Mouse (Mus musculus): ENCODE measurements around the gene Crtap. TPM values are rescaled to one million over a fixed set of nuclear protein-coding genes. Genes with fewer than 3 reads are reported as not detected.

Crtap gene
- total and polyA plus RNA-seq, 2 experiments from 2014 or later = 22.7 to 34.2 TPM

DNA sequence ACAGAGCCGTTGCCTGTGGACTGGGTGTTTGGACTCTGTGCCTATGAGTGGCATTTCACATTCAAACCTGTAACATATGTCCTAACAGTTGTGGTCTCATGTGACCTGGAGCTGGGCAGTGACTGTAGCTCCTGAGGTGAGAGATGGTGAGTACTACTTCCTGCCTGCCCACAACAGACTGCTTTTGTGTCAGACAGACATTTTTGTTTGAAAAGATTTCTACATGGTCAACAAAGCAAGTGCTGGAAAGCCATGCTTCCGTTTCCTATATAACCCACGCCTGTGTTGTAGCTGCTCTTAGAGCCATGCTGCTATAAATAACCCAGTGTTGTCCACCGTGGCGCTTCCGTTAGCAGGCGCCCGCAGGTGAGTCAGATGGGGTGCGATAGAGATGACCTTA is 21.9 kb upstream of the Crtap start:
- H3K27ac ChIP-seq = no peak overlapping the region
- DNase-seq (ENCODE audit: low spot score) = no peak
- WGBS = 93% methylated on average over 9 of the region's 9 CpGs
- H3K36me3 ChIP-seq (ENCODE audit: insufficient read depth, low read length) = peaks cover 6% of the 10 kb centered on the region; the same call in 1 of the 2 replicates
- no peaks in the 10 kb centered on the region for H3K4me1 ChIP-seq (ENCODE audit: insufficient read depth, low read length)
- no peaks in the 10 kb centered on the region for H3K27me3 ChIP-seq (ENCODE audit: insufficient read depth, low read length)
- TF ChIP-seq CTCF (IDR thresholded peaks at IDR 0.05; ENCODE audit: low read depth) = no peak
- ATAC-seq = no peak
- H3K4me3 ChIP-seq (ENCODE audit: low read length) = no peak overlapping the region
- no peak overlapping the region for H3K4me2 ChIP-seq (ENCODE audit: low read depth, low read length)
- H3K9ac ChIP-seq (replicated peaks; ENCODE audit: low read length) = no peak overlapping the region
- H3K9me3 ChIP-seq (ENCODE audit: low read length) = no peaks in the 10 kb centered on the region

DNA sequence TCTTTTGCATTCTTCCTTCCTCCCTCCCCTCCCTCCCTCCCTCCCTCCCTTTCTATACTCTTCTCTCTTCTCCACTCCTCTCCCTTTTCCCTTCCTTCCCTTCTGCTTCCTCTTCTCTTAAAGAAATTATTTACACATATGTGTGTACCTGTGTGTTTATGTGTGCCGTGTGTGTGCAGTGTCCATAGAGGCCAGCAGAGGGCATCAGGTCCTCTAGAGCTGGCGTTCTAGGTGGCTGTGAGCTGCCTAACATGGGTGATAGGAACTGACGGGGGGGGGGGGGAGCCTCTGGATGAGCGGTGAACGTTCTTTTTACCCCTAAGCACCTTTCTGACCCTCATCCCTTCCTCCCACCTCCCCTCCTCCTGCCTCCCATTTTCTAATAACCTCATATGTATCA is 20.8 kb upstream of the Crtap start:
- no peak overlapping the region for H3K4me3 ChIP-seq (ENCODE audit: low read length)
- ATAC-seq (no peak), DNase-seq (ENCODE audit: low spot score) (no peak)
- WGBS = 95% methylated on average over 5 of the region's 5 CpGs
- H3K4me1 ChIP-seq (ENCODE audit: insufficient read depth, low read length) = no peaks in the 10 kb centered on the region
- no peak for TF ChIP-seq CTCF (IDR thresholded peaks at IDR 0.05; ENCODE audit: low read depth)
- H3K4me2 ChIP-seq (ENCODE audit: low read depth, low read length) = no peak overlapping the region
- no peaks in the 10 kb centered on the region for H3K27me3 ChIP-seq (ENCODE audit: insufficient read depth, low read length)
- H3K9ac ChIP-seq (replicated peaks; ENCODE audit: low read length) = no peak overlapping the region
- H3K9me3 ChIP-seq (ENCODE audit: low read length) = no peaks in the 10 kb centered on the region
- H3K27ac ChIP-seq = no peak overlapping the region
- peaks cover 6% of the 10 kb centered on the region; the same call in 1 of the 2 replicates for H3K36me3 ChIP-seq (ENCODE audit: insufficient read depth, low read length)

DNA sequence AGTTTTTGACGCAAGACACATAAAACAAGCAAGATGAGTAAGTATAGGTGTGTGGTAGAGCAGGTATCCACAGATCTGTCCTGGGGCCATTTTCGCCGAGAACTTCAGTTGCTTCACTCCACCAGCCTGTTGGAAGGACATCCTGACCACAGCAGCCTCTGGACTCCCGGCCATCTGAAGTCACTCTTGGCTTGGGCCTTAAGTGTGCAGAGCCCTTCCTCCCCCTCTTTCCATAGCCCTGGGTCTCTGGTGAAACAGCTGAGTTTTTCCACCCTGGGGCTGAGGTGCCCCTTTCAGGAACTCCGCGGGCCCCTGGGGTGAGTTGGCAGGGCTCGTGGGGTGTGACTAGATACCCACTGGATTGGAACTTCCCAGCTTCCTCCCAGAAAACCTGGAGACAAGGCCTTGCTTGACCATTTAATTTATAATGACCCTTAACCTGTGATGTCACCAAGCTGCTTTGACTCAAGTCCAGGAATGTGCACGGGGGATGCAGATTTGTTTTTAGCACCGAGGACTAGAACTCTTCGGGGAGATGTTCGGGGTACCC is 19.9 kb upstream of the Crtap start:
- Histone ChIP-seq H3K27ac (no peak overlapping the region), H3K4me2 (ENCODE audit: low read depth, low read length) (no peak overlapping the region), H3K4me3 (ENCODE audit: low read length) (no peak overlapping the region), H3K27me3 (ENCODE audit: insufficient read depth, low read length) (no peaks in the 10 kb centered on the region), H3K36me3 (ENCODE audit: insufficient read depth, low read length) (peaks cover 6% of the 10 kb centered on the region; the same call in 1 of the 2 replicates), H3K4me1 (ENCODE audit: insufficient read depth, low read length) (no peaks in the 10 kb centered on the region), H3K9me3 (ENCODE audit: low read length) (no peaks in the 10 kb centered on the region), H3K9ac (replicated peaks; ENCODE audit: low read length) (no peak overlapping the region)
- ATAC-seq (no peak), DNase-seq (ENCODE audit: low spot score) (no peak)
- TF ChIP-seq CTCF (IDR thresholded peaks at IDR 0.05; ENCODE audit: low read depth) = no peak
- WGBS = 95% methylated on average over 11 of the region's 11 CpGs

DNA sequence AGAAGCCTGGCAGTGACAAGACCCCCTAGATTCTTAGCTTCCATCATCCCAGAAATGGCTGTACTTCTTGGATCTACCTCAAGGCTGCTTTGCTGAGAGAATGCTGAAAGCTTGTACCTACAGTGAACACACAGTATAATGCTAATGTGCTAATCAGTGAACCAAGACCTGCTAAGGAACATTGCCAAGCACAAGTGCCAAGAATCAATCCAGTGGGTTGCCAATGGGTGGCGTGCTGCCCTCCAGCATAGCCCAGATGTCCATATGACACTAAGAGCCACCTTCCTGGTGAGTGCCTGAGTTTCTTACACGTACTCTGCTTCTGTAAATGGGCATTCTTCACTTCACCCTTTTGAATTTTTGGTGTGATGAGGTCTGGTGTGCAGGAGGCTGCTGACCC is 17.2 kb upstream of the Crtap start:
- no peak; the same call in 1 of the 2 replicates for TF ChIP-seq CTCF (IDR thresholded peaks at IDR 0.05; ENCODE audit: low read depth)
- 40% methylated on average over 2 of the region's 2 CpGs for WGBS
- Histone ChIP-seq H3K27me3 (ENCODE audit: insufficient read depth, low read length) (no peaks in the 10 kb centered on the region), H3K4me3 (ENCODE audit: low read length) (no peak overlapping the region), H3K4me1 (ENCODE audit: insufficient read depth, low read length) (no peaks in the 10 kb centered on the region), H3K27ac (no peak overlapping the region), H3K36me3 (ENCODE audit: insufficient read depth, low read length) (peaks cover 11% of the 10 kb centered on the region; the same call in 1 of the 2 replicates), H3K9ac (replicated peaks; ENCODE audit: low read length) (no peak overlapping the region), H3K9me3 (ENCODE audit: low read length) (no peaks in the 10 kb centered on the region), H3K4me2 (ENCODE audit: low read depth, low read length) (no peak overlapping the region)
- DNase-seq (ENCODE audit: low spot score) (peak; percentile 33), ATAC-seq (0 out of 2 replicates have a peak, but pooled peaks have one; percentile 38)

DNA sequence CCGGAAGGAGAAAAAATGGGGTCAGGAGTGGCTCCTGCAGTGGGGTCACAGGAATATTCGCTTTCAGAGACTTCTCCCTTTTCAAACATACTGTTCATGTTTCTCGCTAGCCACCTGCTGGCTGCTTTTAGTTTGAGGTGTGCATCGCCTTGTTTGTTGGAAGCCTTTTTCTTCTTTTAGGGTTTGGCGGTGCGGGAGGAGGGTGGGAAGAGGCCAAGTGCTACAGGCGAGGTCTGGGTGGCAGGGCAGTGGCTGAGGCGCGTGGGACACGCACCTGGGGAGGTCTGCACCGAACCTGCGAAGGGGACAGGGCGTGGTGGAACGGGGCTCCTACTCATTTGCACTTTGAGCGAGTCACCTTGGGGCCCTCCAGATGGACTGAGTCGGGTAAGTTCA is 11.2 kb upstream of the Crtap start:
- ATAC-seq (no peak), DNase-seq (ENCODE audit: low spot score) (peak; percentile 56)
- WGBS = 5% methylated on average over 16 of the region's 16 CpGs
- H3K27me3 ChIP-seq (ENCODE audit: insufficient read depth, low read length) = no peaks in the 10 kb centered on the region
- H3K4me2 ChIP-seq (ENCODE audit: low read depth, low read length) = peak overlapping the region; percentile 80
- peak overlapping the region; percentile 94 for H3K27ac ChIP-seq
- peak overlapping the region; percentile 82 for H3K9ac ChIP-seq (replicated peaks; ENCODE audit: low read length)
- H3K4me1 ChIP-seq (ENCODE audit: insufficient read depth, low read length) = peaks cover 8% of the 10 kb centered on the region
- no peaks in the 10 kb centered on the region for H3K9me3 ChIP-seq (ENCODE audit: low read length)
- H3K36me3 ChIP-seq (ENCODE audit: insufficient read depth, low read length) = 0 out of 2 replicates have a peak, but pooled peaks cover 5% of the 10 kb centered on the region
- TF ChIP-seq CTCF (IDR thresholded peaks at IDR 0.05; ENCODE audit: low read depth) = peak; percentile 58
- H3K4me3 ChIP-seq (ENCODE audit: low read length) = peak overlapping the region; percentile 88

DNA sequence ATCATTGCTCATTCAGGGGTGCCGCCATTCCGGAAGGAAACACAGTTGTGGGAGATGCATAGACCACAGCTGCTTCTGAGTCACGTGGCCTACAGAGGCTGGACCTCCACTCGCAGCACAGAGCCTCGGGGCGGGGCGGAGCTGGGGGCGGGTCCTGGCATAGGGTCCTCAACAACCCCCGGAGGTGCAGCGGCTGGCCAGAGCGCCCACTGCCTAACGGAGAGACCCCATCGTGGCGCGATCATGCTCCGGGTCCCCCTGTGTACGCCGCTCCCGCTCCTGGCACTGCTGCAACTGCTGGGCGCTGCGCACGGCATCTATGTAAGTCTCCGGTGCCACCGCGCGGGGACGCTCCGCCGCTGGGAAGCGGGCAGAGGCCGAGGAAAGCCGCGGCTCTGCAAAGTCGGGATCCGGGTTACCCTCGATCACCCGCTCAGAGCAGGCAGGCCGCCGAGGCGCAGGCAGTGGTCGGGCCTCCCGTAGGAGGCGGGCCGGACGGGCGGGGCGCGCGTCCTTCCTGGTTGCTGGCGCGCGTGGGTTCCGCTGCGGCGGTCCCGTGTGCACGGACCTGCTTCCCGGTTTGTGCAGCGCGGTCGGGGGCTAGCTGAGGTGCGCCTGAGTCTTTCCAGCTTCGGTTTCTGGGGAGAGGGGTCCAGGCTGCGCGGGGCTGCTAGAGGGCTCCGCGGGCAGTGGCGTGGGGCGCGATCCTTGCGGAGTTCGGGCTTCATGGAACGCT is 10.6 kb upstream of the Crtap start, which contains the start of the genes Glb1 and Tmppe:
Gene Glb1, plus strand, starts transcription at position 128 of the 736 bp plus-strand sequence.
Gene Tmppe, plus strand, starts transcription at position 157 of the 736 bp plus-strand sequence.
- TF ChIP-seq CTCF (IDR thresholded peaks at IDR 0.05; ENCODE audit: low read depth) = peak; percentile 58
- WGBS = under 1% methylated on average over 68 of the region's 73 CpGs

More for the DNA sequence above, 10.6 kb upstream of the Crtap start, which contains the start of the genes Glb1 and Tmppe:
- peaks cover 8% of the 10 kb centered on the region for H3K4me1 ChIP-seq (ENCODE audit: insufficient read depth, low read length)
- peak; percentile 89 for DNase-seq (ENCODE audit: low spot score)
- 0 out of 2 replicates have a peak, but pooled peaks cover 5% of the 10 kb centered on the region for H3K36me3 ChIP-seq (ENCODE audit: insufficient read depth, low read length)
- peak within 1 kb of the TSS; percentile 82 for H3K9ac ChIP-seq (replicated peaks; ENCODE audit: low read length)
- H3K9me3 ChIP-seq (ENCODE audit: low read length) = no peaks in the 10 kb centered on the region
- H3K27ac ChIP-seq = peak within 1 kb of the TSS; percentile 94
- peak within 1 kb of the TSS; percentile 80 for H3K4me2 ChIP-seq (ENCODE audit: low read depth, low read length)
- no peaks in the 10 kb centered on the region for H3K27me3 ChIP-seq (ENCODE audit: insufficient read depth, low read length)
- ATAC-seq = peak; percentile 98
- peak within 1 kb of the TSS; percentile 88 for H3K4me3 ChIP-seq (ENCODE audit: low read length)
